Mouse (Mus musculus): Measurements from ENCODE around the gene Gstp1.
A peak's percentile ranks its signal among the peaks of the same experiment; 100 is the strongest.
"Not testable (repeated sequence)": the region's sequence is repeated elsewhere in the genome, so short reads cannot be mapped to it uniquely, and the experiment has no call there.

Gene Gstp1

GRCm38 (mm10) chr19:4040941-4041340, 3.2 kb upstream of the Gstp1 start:
- DNase-seq (ENCODE audit: low read depth, low spot score), result not testable (repeated sequence)

- not testable (repeated sequence) for DNase-seq (ENCODE audit: low read depth, low spot score)
Observed at GRCm38 (mm10) chr19:4037154-4037787, 514 bp downstream of the Gstp1 start.

GRCm38 (mm10) chr19:4036327-4037045, 1.3 kb downstream of the Gstp1 start:
- DNase-seq (ENCODE audit: low read depth, low spot score), result peak; percentile 20

DNA sequence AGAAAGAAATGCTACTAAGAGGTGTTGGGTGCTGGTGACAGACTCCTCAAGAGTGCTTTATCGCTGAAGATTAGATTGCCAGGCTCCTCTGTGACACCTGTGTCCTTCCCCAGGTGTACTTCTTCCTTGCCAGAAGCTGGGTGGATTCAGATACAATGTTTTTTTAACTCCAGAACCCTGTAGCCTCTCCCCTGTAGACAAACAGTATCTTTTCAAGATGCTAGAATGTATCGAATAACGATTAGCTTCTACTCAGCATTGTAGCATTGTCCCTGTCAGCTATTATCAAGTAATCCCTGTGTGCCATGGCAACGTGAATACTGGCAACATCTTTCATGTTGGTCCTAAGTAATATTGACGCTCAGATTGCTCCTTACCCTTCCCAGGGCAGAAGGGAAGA, 4.0 kb downstream of the Gstp1 start:
- DNase-seq (ENCODE audit: low read depth, low spot score), result no peak

DNA sequence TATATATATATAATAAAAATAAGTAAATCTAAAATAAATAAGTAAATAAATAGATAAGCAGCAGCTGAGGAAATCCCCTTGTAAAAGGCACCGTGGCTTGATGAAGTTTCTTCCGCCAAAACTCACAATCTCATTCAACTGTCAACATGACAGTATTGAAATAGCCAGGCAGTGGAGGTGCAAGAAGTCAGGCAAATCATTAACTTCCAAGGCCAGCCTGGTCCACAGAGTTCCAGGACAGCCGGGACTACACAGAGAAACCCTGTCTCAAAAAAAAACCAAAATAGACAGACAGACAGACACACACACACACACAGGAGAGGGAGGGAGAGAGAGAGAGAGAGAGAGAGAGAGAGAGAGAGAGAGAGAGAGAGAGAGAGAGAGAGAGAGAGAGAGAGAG, 4.5 kb downstream of the Gstp1 start:
- DNase-seq (ENCODE audit: low read depth, low spot score), result no peak

DNA sequence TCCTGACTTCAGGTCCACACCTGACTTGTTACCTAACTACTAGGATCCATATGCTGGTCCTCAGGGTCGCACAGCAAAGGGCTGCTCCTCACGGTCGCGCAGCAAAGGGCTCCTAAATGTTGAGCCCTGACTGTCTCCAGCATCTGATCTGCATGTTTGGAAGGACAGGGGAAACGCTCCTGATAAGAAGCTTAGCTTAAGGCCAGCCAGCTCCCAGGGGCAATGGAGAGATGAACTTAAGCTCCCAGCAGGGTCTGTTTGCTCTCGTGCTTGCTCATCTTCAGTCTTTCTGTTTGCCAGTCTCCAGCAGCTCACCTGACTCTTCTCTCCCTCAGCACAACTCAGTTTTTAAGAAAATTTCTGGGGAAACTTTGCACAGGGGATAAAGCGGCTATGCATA, 5.1 kb downstream of the Gstp1 start:
- DNase-seq (ENCODE audit: low read depth, low spot score), result no peak

- peak; percentile 85 for DNase-seq (ENCODE audit: low read depth, low spot score)
Observed at GRCm38 (mm10) chr19:4027576-4027975, 10.2 kb downstream of the Gstp1 start.

DNA sequence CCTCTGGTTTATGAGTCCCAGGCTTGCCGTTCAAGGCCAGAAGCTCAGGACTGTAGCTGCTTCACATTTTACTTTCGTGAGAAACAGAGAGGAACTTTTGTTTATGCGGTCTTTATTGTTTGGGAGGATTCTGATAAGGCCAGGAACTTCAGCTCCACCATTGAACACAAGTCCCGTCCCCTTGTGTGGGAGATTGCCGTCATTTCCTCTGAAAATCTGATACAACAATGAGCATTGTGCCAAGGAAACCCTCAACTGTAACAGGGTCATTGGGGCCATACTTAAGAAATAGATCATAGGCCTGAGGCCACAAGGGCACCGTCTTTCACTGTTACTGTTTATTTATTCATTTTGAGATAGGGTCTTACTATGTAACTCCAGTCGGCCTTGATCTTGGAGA, 14.6 kb downstream of the Gstp1 start:
- DNase-seq (ENCODE audit: low read depth, low spot score), result no peak

DNA sequence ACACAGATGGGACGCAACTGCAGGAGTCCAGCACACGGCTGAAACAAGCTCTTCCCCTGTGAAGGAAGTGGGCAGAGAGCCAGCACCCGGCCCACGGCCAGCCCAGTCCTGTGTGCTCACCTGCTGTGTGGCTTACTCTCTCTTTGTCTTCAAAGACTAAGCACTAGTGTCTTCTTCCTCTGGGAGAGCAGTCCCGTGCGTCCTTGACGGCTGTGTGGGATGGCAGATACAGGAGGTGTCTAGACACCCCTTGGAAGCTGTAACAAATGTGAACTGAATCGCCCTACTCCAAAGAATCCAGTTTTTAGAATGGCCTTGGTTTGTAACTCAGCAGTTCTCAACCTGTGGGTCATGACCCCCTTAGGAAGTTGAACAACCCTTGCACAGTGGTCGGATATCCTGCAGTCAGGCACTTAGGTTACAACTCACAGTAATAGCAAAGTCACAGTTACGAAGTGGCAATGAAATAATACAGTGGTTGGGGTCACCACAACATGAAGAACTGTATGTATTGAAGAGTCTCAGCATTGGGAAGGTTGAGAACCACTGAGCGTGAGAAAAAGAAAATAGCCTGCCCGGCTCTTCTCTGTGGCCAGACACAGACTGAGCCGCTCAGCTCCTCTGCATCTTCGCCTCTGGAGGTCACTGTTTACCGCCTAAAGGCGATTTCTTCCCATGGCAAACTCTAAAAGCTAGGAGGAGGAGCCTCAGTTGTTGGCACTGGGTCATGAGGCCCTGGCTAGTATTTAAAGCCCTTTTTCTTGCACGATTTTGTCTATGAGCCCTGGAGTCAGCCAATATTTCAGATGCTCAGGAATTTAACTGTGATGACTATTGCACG, 18.8 kb downstream of the Gstp1 start:
- DNase-seq (ENCODE audit: low read depth, low spot score), result peak; percentile 96

DNA sequence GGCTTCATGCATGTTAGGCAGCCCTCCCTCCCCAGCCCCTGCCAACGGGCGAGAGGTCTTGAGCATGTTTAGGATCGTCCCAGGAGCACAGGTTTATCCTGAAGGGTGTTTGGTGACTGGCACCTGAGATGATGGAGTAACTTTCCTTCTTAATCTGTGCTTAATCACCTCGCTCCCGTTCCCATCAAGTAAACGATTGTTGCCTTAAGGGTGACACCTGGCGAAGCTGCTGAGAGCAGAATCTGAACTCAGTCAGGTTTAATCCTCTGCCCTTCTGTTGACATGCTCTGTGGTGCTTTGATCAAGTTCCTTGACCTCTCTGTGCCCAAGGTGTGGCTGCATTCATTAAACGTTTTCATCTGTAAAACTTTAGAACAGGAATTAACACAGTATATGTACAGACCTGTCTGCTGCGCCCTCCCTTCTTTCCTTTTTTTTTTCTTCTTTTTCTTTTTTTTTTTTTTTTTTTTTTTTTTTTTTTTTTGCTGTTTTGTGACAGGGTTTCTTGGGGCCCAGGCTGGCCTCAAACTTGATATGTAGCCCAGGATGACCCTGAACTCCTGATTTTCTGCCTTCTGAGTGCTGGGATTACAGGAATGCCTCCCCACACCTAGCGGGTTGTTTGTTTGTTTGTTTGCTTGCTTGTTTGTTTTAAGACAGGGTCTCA, 19.7 kb downstream of the Gstp1 start:
- no peak for DNase-seq (ENCODE audit: low read depth, low spot score)

- DNase-seq (ENCODE audit: low read depth, low spot score), result no peak
Observed at GRCm38 (mm10) chr19:4015635-4016034, 22.1 kb downstream of the Gstp1 start.

- DNase-seq (ENCODE audit: low read depth, low spot score), result no peak
Observed at GRCm38 (mm10) chr19:4014802-4015201, 23.0 kb downstream of the Gstp1 start.

- no peak for DNase-seq (ENCODE audit: low read depth, low spot score)
Observed at GRCm38 (mm10) chr19:4013066-4013465, 24.7 kb downstream of the Gstp1 start.

DNA sequence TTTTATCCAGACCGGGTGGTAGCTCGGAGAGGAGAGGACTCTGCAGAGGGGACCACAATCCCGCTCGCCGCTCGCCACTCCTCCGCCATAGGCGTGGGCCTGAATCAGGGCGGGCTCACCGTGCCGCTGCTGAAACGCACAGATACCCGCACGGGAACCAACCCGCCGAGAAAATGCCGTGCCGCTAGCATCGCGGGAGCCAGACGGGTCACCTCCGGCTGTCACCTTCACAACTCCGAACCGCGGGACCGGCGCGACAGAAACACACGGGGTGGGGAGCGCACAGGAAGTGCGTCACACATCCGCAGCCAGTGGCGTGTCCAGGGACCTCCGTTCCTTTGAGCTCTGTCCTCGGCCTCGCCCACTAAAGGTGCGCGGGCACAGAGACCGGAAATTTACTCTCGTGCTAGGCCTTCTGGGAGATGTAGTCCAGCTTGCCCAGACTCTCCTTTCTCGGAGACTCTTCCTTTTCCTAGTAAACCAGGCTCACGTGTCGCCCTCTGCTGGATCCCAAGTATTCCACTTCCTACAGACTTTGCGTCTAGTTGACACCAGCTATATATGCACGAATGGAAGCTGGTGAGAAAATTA, 25.3 kb downstream of the Gstp1 start, which contains the start of gene Ndufv1:
TSS of gene Ndufv1 (minus strand) at position 375 of the 591 bp plus-strand sequence.
- peak; percentile 100 for DNase-seq (ENCODE audit: low read depth, low spot score)

GRCm38 (mm10) chr19:4011086-4011485, 26.7 kb downstream of the Gstp1 start:
- DNase-seq (ENCODE audit: low read depth, low spot score), result no peak

DNA sequence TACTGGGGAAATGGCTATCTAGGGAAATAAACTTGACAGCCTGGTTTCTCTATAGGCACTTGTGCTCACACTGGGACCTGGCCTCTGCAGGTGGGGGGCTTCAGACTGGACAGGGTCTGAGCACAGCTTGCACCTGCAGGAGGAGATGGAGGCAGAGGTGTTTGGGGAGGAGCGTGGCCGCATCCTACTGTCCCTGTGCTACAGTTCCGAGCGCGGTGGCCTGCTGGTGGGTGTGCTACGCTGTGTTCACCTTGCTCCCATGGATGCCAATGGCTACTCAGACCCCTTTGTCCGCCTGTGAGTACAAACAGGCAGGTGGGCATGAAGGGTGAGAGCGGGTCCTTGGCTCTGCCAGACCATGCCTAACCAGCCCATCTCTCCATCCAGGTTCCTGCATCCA, 31.8 kb downstream of the Gstp1 start:
- no peak for DNase-seq (ENCODE audit: low read depth, low spot score)

DNA sequence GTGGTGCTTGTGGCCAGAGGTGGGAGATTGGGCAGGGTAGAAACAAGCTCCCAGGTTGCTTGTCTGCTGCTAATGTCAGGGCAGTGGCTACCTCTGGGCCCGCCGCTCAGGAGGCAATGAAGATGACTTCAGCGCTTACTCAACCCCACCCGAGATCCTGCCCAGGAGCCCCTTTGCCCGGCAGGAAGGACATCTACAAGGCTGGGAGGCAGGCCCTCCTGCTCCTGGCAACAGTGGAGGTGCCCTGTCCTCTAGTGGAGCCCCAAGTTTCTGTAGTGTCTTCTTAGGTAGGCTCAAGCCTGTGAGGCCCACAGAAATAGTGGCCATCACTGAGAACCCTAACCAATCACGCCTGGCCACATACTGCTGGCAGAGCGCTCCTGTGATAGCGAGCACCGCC, 32.7 kb downstream of the Gstp1 start:
- DNase-seq (ENCODE audit: low read depth, low spot score), result no peak

- DNase-seq (ENCODE audit: low read depth, low spot score), result no peak
Observed at GRCm38 (mm10) chr19:4004331-4004730, 33.5 kb downstream of the Gstp1 start.

DNA sequence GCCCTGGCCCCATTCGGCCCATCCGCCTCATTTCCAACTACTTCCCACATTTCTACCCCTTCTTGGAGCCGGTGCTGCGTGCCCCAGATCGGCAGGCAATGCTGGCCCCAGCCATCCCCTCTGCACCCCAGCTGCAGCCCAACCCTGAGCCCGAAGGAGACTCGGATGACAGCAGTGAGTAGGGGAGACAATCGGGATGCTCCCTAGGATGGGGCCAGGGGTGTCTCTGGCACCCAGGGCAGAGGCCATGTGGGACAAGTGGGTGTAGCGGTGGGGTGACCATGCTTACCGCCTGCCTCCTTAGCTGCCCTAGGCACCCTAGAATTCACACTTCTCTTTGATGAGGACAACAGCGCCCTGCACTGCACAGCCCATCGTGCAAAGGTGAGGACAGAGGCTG, 34.1 kb downstream of the Gstp1 start:
- no peak for DNase-seq (ENCODE audit: low read depth, low spot score)

DNA sequence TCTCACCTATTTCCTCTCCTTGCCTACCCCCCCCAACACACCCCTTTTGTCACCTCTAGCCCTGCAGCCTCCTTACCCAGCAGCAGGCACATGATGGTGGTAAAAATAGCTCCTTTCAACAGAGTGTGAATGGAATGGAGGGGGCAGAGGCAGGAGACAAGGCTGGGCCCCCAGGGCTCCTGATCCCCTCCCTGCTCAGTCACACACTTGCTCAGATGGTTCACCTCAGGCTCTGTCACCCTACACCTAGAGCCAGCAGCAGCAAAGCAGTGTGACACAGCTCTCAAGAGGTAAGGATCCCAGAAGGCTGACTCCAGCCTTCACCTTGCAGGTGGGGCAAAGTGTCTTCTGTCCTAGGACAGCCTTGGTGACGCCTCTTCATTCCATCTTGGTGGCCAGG, 34.7 kb downstream of the Gstp1 start, which contains the start of gene Doc2g:
TSS of gene Doc2g (plus strand) at position 202 of the 400 bp plus-strand sequence.
- peak; percentile 44 for DNase-seq (ENCODE audit: low read depth, low spot score)

DNA sequence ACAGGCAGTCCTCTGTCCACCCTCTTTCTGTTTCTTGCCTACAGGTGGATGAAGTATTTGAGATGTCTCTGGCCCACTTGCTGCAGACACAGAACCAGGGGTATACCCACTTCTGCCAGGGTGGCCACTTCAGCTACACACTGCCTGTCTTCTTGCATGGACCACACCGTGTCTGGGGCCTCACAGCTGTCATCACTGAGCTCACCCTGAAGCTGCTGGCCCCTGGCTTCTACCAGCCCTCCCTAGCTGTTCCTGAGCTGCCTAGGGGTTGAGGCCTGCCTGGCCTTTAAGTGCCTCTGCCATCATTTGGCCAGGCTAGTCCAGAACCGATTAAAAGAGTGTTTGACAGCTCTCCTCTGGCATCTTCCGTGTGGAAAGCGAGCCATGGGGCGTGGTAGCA, 36.0 kb downstream of the Gstp1 start:
- DNase-seq (ENCODE audit: low read depth, low spot score), result no peak
